Mouse (Mus musculus) liver, embryonic 16.5 days (tissue): ENCODE results near the gene Sar1b. TPM values are rescaled to one million over a fixed set of nuclear protein-coding genes. Genes with fewer than 3 reads are reported as not detected.

ENCODE experiments used
- ATAC-seq: fragments of 200-750 bp; cut with Nextera tagmentation; 2 replicates; pipeline ENCODE4 v1.8.0; 2017; ENCODE audit warnings: low read depth, mild to moderate bottlenecking, moderate number of reproducible peaks, moderate library complexity
- H3K27ac ChIP-seq: fragments of 300-500 bp; sonication (generic); 2 replicates; pipeline ENCODE4 v1.5.1; 2014; ENCODE audit warnings: mild to moderate bottlenecking, low read length
- H3K27me3 ChIP-seq: fragments of 300-500 bp; sonication (generic); 2 replicates; pipeline ENCODE4 v1.6.1; 2014; ENCODE audit warnings: low read depth, low read length, mixed read lengths; ENCODE audit not compliant: control insufficient read depth, insufficient read depth
- H3K36me3 ChIP-seq: fragments of 300-500 bp; sonication (generic); 2 replicates; pipeline ENCODE4 v1.6.1; 2014; ENCODE audit warnings: mild to moderate bottlenecking; ENCODE audit not compliant: control insufficient read depth, insufficient read depth
- H3K4me1 ChIP-seq: fragments of 300-500 bp; sonication (generic); 2 replicates; pipeline ENCODE4 v1.6.1; 2014; ENCODE audit warnings: low read depth, low read length, mixed read lengths; ENCODE audit not compliant: control insufficient read depth
- H3K4me2 ChIP-seq: fragments of 300-500 bp; sonication (generic); 2 replicates; pipeline ENCODE4 v1.6.1; 2014; ENCODE audit warnings: low read depth, low read length, mixed read lengths
- H3K4me3 ChIP-seq: fragments of 300-500 bp; sonication (generic); 2 replicates; pipeline ENCODE4 v1.5.1; 2014; ENCODE audit warnings: low read depth, mild to moderate bottlenecking, low read length
- H3K9ac ChIP-seq: fragments of 300-500 bp; sonication (generic); 2 replicates; pipeline ENCODE4 v1.6.1; 2014; ENCODE audit warnings: low read depth, low read length
- H3K9me3 ChIP-seq: fragments of 300-500 bp; sonication (generic); replicated peaks from 2 replicates; pipeline ENCODE4 v1.6.1; 2016; ENCODE audit warnings: low read length; ENCODE audit not compliant: control insufficient read depth
- WGBS: fragments of 180-500 bp; shearing (Covaris S2); extraction: QIAGEN DNeasy Blood & Tissue Kit; methylation state at CpG from one replicate; pipeline ENCODE4 v1.1.7; 2014; ENCODE audit not compliant: insufficient replicate concordance; 5-methylcytosine and 5-hydroxymethylcytosine counted together
- polyA plus RNA-seq: library from polyadenylated mRNA; unstranded; fragments of >200 nt; fragmentation: Nextera tagmentation; extraction: Ambion mirVana; gene quantifications from 2 replicates; pipeline ENCODE4 v1.2.1, GENCODE M21; 2015

The Sar1b gene
- polyA plus RNA-seq, 1 experiment from 2014 or later: 73.4 TPM

- Histone ChIP-seq H3K9me3 (no peaks in the 10 kb centered on the region), H3K4me3 (no peak overlapping the region), H3K27ac (peak overlapping the region; percentile 86), H3K4me2 (peak overlapping the region; percentile 58), H3K36me3 (no peaks in the 10 kb centered on the region), H3K9ac (no peak overlapping the region), H3K27me3 (no peaks in the 10 kb centered on the region), H3K4me1 (peaks cover 46% of the 10 kb centered on the region)
- 72% methylated on average over 11 of the region's 11 CpGs for WGBS
- peak; percentile 53 for ATAC-seq
Observed at GRCm38 (mm10) chr11:51839973-51840372, 76.5 kb downstream of the Sar1b start.

- Histone ChIP-seq H3K4me3 (peak overlapping the region; percentile 16), H3K9me3 (no peaks in the 10 kb centered on the region), H3K27me3 (no peaks in the 10 kb centered on the region), H3K4me1 (peaks cover 46% of the 10 kb centered on the region), H3K4me2 (peak overlapping the region; percentile 58), H3K9ac (peak overlapping the region; percentile 50), H3K36me3 (no peaks in the 10 kb centered on the region), H3K27ac (peak overlapping the region; percentile 86)
- WGBS: 32% methylated on average over 9 of the region's 9 CpGs
- ATAC-seq: peak; percentile 87
Observed at GRCm38 (mm10) chr11:51840657-51841056, 77.2 kb downstream of the Sar1b start.

GRCm38 (mm10) chr11:51841149-51841548, 77.7 kb downstream of the Sar1b start:
- H3K4me1 ChIP-seq: peaks cover 46% of the 10 kb centered on the region
- WGBS: 41% methylated on average over 9 of the region's 9 CpGs
- peak overlapping the region; percentile 16 for H3K4me3 ChIP-seq
- no peaks in the 10 kb centered on the region for H3K27me3 ChIP-seq
- ATAC-seq: peak; percentile 53
- H3K9ac ChIP-seq: peak overlapping the region; percentile 50
- H3K27ac ChIP-seq: peak overlapping the region; percentile 86
- H3K36me3 ChIP-seq: no peaks in the 10 kb centered on the region
- H3K4me2 ChIP-seq: peak overlapping the region; percentile 58
- H3K9me3 ChIP-seq: no peaks in the 10 kb centered on the region

Other genes with a start within 250 kb of the Sar1b start
- gene Phykpl, start 178.9 kb upstream of the Sar1b start, polyA plus RNA-seq: 11.3 and 12.6 TPM in 2 replicates
- 130 and 132 TPM in 2 replicates for gene Hnrnpab, start 156.8 kb upstream of the Sar1b start, polyA plus RNA-seq
- 69.5 and 79.3 TPM in 2 replicates for gene Nhp2, start 144.0 kb upstream of the Sar1b start, polyA plus RNA-seq
- gene Rmnd5b, start 127.8 kb upstream of the Sar1b start, polyA plus RNA-seq: 16.6 and 17.7 TPM in 2 replicates
- gene N4bp3, start 112.8 kb upstream of the Sar1b start, polyA plus RNA-seq: 2.8 and 3.9 TPM in 2 replicates
- gene D930048N14Rik, start 112.7 kb upstream of the Sar1b start, polyA plus RNA-seq: 0.44 and 0.46 TPM in 2 replicates
- gene 0610009B22Rik, start 74.8 kb upstream of the Sar1b start, polyA plus RNA-seq: 34.4 and 36.0 TPM in 2 replicates
- 7.9 and 8.8 TPM in 2 replicates for gene Sec24a, start 53 bp upstream of the Sar1b start, polyA plus RNA-seq
- 0.64 and 0.79 TPM in 2 replicates for gene Jade2, start 94.0 kb downstream of the Sar1b start, polyA plus RNA-seq
- 40.6 and 41.7 TPM in 2 replicates for gene Cdkn2aipnl, start 204.0 kb downstream of the Sar1b start, polyA plus RNA-seq
- gene Ube2b, start 237.1 kb downstream of the Sar1b start, polyA plus RNA-seq: 153 and 156 TPM in 2 replicates
- 0.84 and 0.96 TPM in 2 replicates for gene Cdkl3, start 240.5 kb downstream of the Sar1b start, polyA plus RNA-seq